Mouse (Mus musculus) stomach, postnatal 0 days (tissue): ENCODE measurements around the gene Hivep1.

Experiments
- CTCF ChIP-seq: IDR thresholded peaks from 2 replicates; pipeline ENCODE4 v1.5.1; 2016; ENCODE audit warnings: antibody characterized with exemption, low read depth, mild to moderate bottlenecking, moderate library complexity
- EP300 ChIP-seq: optimal IDR thresholded peaks from 2 replicates; pipeline ENCODE3; 2016; ENCODE audit warnings: antibody characterized with exemption

DNA sequence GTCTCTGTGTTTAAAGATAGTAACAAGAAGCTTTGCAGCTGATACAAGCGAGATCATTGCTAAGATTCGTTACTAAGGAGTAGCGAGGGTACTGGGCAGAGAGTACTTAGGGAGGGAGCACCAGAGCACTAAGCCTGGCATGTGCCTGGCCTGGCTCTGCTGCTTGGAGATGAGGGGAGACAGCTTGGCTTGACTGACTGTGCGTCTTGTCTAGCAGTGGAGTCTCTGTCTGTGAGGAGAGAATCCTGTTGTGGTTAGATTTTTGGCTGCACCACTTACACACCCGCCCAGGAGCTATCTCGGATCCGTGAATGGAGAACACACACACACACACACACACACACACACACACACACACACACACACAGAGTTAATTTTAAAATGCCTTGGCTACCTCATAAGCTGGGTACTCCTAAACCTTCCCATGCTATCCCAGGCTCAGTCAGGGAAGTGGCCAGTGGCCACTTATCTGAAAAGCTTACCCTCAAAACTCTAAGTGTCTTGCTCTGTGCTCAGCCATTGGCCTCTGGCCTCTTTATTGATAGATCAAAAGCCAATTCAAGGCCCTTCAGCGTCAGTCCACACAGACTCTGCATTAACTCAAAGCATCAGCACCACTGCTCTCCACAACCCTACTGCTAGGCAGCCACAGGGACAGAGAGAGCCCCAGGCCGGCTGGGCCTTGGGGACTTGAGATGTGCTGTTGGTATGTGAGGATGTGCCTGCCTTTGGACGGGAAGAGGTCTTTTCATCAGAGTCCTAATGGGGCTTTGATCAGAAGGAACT lies 28.5 kb downstream of the Hivep1 start:
- no peak for TF ChIP-seq CTCF
- no peak for TF ChIP-seq EP300
